Mouse (Mus musculus): ENCODE results near the gene Itga7. TPM values are rescaled to one million over a fixed set of nuclear protein-coding genes. Genes with fewer than 3 reads are reported as not detected.
A peak's percentile ranks its signal among the peaks of the same experiment; 100 is the strongest.
"Not testable (repeated sequence)": the region's sequence is repeated elsewhere in the genome, so short reads cannot be mapped to it uniquely, and the experiment has no call there.

The Itga7 gene
- polyA plus RNA-seq, 1 experiment from 2014 or later = 0.70 TPM

GRCm38 (mm10) chr10:128980644-128981365, 47.2 kb downstream of the Itga7 start:
- no peak for DNase-seq

GRCm38 (mm10) chr10:128989131-128989530, 55.5 kb downstream of the Itga7 start, which contains the start of gene Olfr9:
Gene Olfr9, plus strand, starts transcription at chr10:128989431.
- H3K4me1 ChIP-seq (ENCODE audit: insufficient read depth); H3K4me3 ChIP-seq (ENCODE audit: low read depth, low read length); H3K4me2 ChIP-seq (ENCODE audit: low read depth, low read length); H3K9me3 ChIP-seq (ENCODE audit: low read length); H3K36me3 ChIP-seq (replicated peaks; ENCODE audit: insufficient read depth, low read length); ATAC-seq; H3K9ac ChIP-seq (replicated peaks); DNase-seq; H3K27me3 ChIP-seq (ENCODE audit: insufficient read depth, low read length); H3K27ac ChIP-seq (ENCODE audit: low read depth): not testable (repeated sequence)
- WGBS (ENCODE audit: insufficient replicate concordance) = 33% methylated on average over 1 of the region's 1 CpGs

More at GRCm38 (mm10) chr10:128980644-128981365, 47.2 kb downstream of the Itga7 start:
- no peak for TF ChIP-seq EP300 (IDR thresholded peaks at IDR 0.05; ENCODE audit: low read depth)
- no peak for TF ChIP-seq CTCF (IDR thresholded peaks at IDR 0.05; ENCODE audit: low read depth)
- Histone ChIP-seq H3K4me1 (ENCODE audit: insufficient read depth) (peaks cover 4% of the 10 kb centered on the region; the same call in 1 of the 2 replicates), H3K27me3 (ENCODE audit: insufficient read depth, low read length) (peaks cover 3% of the 10 kb centered on the region; the same call in 1 of the 2 replicates), H3K9me3 (ENCODE audit: low read length) (no peaks in the 10 kb centered on the region), H3K4me2 (ENCODE audit: low read depth, low read length) (no peak overlapping the region), H3K36me3 (replicated peaks; ENCODE audit: insufficient read depth, low read length) (no peaks in the 10 kb centered on the region), H3K4me3 (ENCODE audit: low read depth, low read length) (no peak overlapping the region), H3K27ac (ENCODE audit: low read depth) (no peak overlapping the region), H3K9ac (replicated peaks) (no peak overlapping the region)
- WGBS (ENCODE audit: insufficient replicate concordance) = 59% methylated on average over 3 of the region's 3 CpGs
- ATAC-seq = peak; percentile 79

GRCm38 (mm10) chr10:128990129-128990850, 56.7 kb downstream of the Itga7 start:
- ATAC-seq; H3K9ac ChIP-seq (replicated peaks); H3K9me3 ChIP-seq (ENCODE audit: low read length); H3K4me3 ChIP-seq (ENCODE audit: low read depth, low read length); H3K27me3 ChIP-seq (ENCODE audit: insufficient read depth, low read length); H3K36me3 ChIP-seq (replicated peaks; ENCODE audit: insufficient read depth, low read length); DNase-seq; H3K4me2 ChIP-seq (ENCODE audit: low read depth, low read length); H3K4me1 ChIP-seq (ENCODE audit: insufficient read depth); H3K27ac ChIP-seq (ENCODE audit: low read depth): not testable (repeated sequence)
- WGBS (ENCODE audit: insufficient replicate concordance) = 46% methylated on average over 7 of the region's 10 CpGs

GRCm38 (mm10) chr10:128990994-128991393, 57.4 kb downstream of the Itga7 start:
- H3K9ac ChIP-seq (replicated peaks) = no peak overlapping the region
- H3K36me3 ChIP-seq (replicated peaks; ENCODE audit: insufficient read depth, low read length) = no peaks in the 10 kb centered on the region
- no peaks in the 10 kb centered on the region for H3K9me3 ChIP-seq (ENCODE audit: low read length)
- H3K27ac ChIP-seq (ENCODE audit: low read depth) = no peak overlapping the region
- H3K4me2 ChIP-seq (ENCODE audit: low read depth, low read length) = no peak overlapping the region
- ATAC-seq (no peak), DNase-seq (no peak)
- 0 out of 2 replicates have a peak, but pooled peaks cover 2% of the 10 kb centered on the region for H3K27me3 ChIP-seq (ENCODE audit: insufficient read depth, low read length)
- no peak for TF ChIP-seq EP300 (IDR thresholded peaks at IDR 0.05; ENCODE audit: low read depth)
- no peak for TF ChIP-seq CTCF (IDR thresholded peaks at IDR 0.05; ENCODE audit: low read depth)
- no peaks in the 10 kb centered on the region for H3K4me1 ChIP-seq (ENCODE audit: insufficient read depth)
- H3K4me3 ChIP-seq (ENCODE audit: low read depth, low read length) = no peak overlapping the region

- Histone ChIP-seq H3K4me2 (ENCODE audit: low read depth, low read length) (no peak overlapping the region), H3K9me3 (ENCODE audit: low read length) (no peaks in the 10 kb centered on the region), H3K9ac (replicated peaks) (no peak overlapping the region), H3K4me3 (ENCODE audit: low read depth, low read length) (no peak overlapping the region), H3K27ac (ENCODE audit: low read depth) (no peak overlapping the region), H3K36me3 (replicated peaks; ENCODE audit: insufficient read depth, low read length) (no peaks in the 10 kb centered on the region), H3K4me1 (ENCODE audit: insufficient read depth) (no peaks in the 10 kb centered on the region), H3K27me3 (ENCODE audit: insufficient read depth, low read length) (no peaks in the 10 kb centered on the region)
- no peak for DNase-seq
- ATAC-seq = no peak
- TF ChIP-seq EP300 (IDR thresholded peaks at IDR 0.05; ENCODE audit: low read depth) (no peak), CTCF (IDR thresholded peaks at IDR 0.05; ENCODE audit: low read depth) (no peak)
- 84% methylated on average over 1 of the region's 1 CpGs for WGBS (ENCODE audit: insufficient replicate concordance)
Measured at GRCm38 (mm10) chr10:128995796-128996195, 62.2 kb downstream of the Itga7 start.

GRCm38 (mm10) chr10:128996523-128997040, 63.0 kb downstream of the Itga7 start:
- 65% methylated on average over 4 of the region's 4 CpGs for WGBS (ENCODE audit: insufficient replicate concordance)
- no peak for ATAC-seq
- H3K27ac ChIP-seq (ENCODE audit: low read depth) = no peak overlapping the region

More at GRCm38 (mm10) chr10:128996523-128997040, 63.0 kb downstream of the Itga7 start:
- no peak for DNase-seq
- no peaks in the 10 kb centered on the region for H3K36me3 ChIP-seq (replicated peaks; ENCODE audit: insufficient read depth, low read length)
- no peak overlapping the region for H3K4me3 ChIP-seq (ENCODE audit: low read depth, low read length)
- no peaks in the 10 kb centered on the region for H3K9me3 ChIP-seq (ENCODE audit: low read length)
- H3K9ac ChIP-seq (replicated peaks) = no peak overlapping the region
- TF ChIP-seq CTCF (IDR thresholded peaks at IDR 0.05; ENCODE audit: low read depth) (no peak), EP300 (IDR thresholded peaks at IDR 0.05; ENCODE audit: low read depth) (no peak)
- H3K4me2 ChIP-seq (ENCODE audit: low read depth, low read length) = no peak overlapping the region
- no peaks in the 10 kb centered on the region for H3K27me3 ChIP-seq (ENCODE audit: insufficient read depth, low read length)
- no peaks in the 10 kb centered on the region for H3K4me1 ChIP-seq (ENCODE audit: insufficient read depth)
